ENCODE assay signal across 20 mouse cellular contexts in genomic region chr6:118769792-118770191, GRCm38 (mm10).
"Had no signal": no experiment of that assay in that cellular context is flagged by ENCODE, and none has a peak within 500 bp of the region (broad histone marks: within the 10 kb centered on the region; RNA-seq: fewer than 3 reads in every experiment).

No protein-coding gene starts in this region.

- ATAC-seq: lung, postnatal 0 days; midbrain, embryonic 16.5 days had no signal

- H3K27ac ChIP-seq: lung, embryonic 15.5 days; macrophage; midbrain, embryonic 10.5 days; midbrain, embryonic 12.5 days; neural tube, embryonic 13.5 days; neural tube, embryonic 15.5 days; stomach, embryonic 15.5 days; stomach, postnatal 0 days had no signal

- H3K9ac ChIP-seq: lung, embryonic 15.5 days; midbrain, embryonic 12.5 days; neural tube, embryonic 13.5 days; neural tube, embryonic 15.5 days; stomach, embryonic 15.5 days had no signal

- H3K4me3 ChIP-seq: lung, embryonic 15.5 days; midbrain, embryonic 10.5 days; midbrain, embryonic 12.5 days; myocyte; neural tube, embryonic 13.5 days; neural tube, embryonic 15.5 days; stomach, embryonic 15.5 days had no signal

- H3K36me3 ChIP-seq: midbrain, embryonic 10.5 days; midbrain, embryonic 12.5 days; stomach, embryonic 15.5 days had no signal

- H3K9me3 ChIP-seq: lung, embryonic 15.5 days; midbrain, embryonic 12.5 days; neural tube, embryonic 15.5 days; stomach, embryonic 15.5 days had no signal

- H3K4me1 ChIP-seq: lung, embryonic 15.5 days; midbrain, embryonic 10.5 days; midbrain, embryonic 12.5 days; neural tube, embryonic 13.5 days; neural tube, embryonic 15.5 days; stomach, embryonic 15.5 days had no signal

- DNase-seq: lung, adult 2 months; lung, postnatal 14 days; lung, postnatal 36 days; midbrain, embryonic 14.5 days; retina, postnatal 1 day; right cerebral cortex, adult 18-20 months; thymus, adult 2 months; thymus, postnatal 25 days; thymus, postnatal 4 days had no signal

- H3K27me3 ChIP-seq: lung, embryonic 15.5 days; midbrain, embryonic 12.5 days; neural tube, embryonic 13.5 days; neural tube, embryonic 15.5 days; stomach, embryonic 15.5 days had no signal

- H3K4me2 ChIP-seq: lung, embryonic 15.5 days; midbrain, embryonic 12.5 days; neural tube, embryonic 13.5 days; neural tube, embryonic 15.5 days; stomach, embryonic 15.5 days had no signal
